In genomic region chr11:68211924-68212578, GRCm38 (mm10) we compare ENCODE assay signal across 8 mouse cellular contexts.
DNase-seq lines count a peak whose midpoint lies in the region; ATAC-seq lines count a peak whose summit lies in the region.

No protein-coding gene starts in this region.

- no peak overlapping the region for H3K4me3 ChIP-seq in neural tube, embryonic 12.5 days
- H3K4me3 ChIP-seq in neural tube, embryonic 15.5 days (replicated peaks): no peak overlapping the region
- no peak overlapping the region for H3K4me3 ChIP-seq in heart, embryonic 13.5 days
- no peak overlapping the region for H3K4me3 ChIP-seq in kidney, embryonic 16.5 days (ENCODE audit: low read length)

- no peaks in the 10 kb centered on the region for H3K27me3 ChIP-seq in neural tube, embryonic 12.5 days (replicated peaks)
- H3K27me3 ChIP-seq in neural tube, embryonic 15.5 days (replicated peaks): no peaks in the 10 kb centered on the region
- H3K27me3 ChIP-seq in heart, embryonic 13.5 days (replicated peaks): no peaks in the 10 kb centered on the region
- H3K27me3 ChIP-seq in kidney, embryonic 16.5 days (ENCODE audit: insufficient read depth, low read length): no peaks in the 10 kb centered on the region

- no peak overlapping the region for H3K27ac ChIP-seq in neural tube, embryonic 12.5 days
- no peak overlapping the region for H3K27ac ChIP-seq in neural tube, embryonic 15.5 days (replicated peaks)
- peak overlapping the region; percentile 51 for H3K27ac ChIP-seq in heart, embryonic 13.5 days (replicated peaks)
- H3K27ac ChIP-seq in kidney, embryonic 16.5 days (ENCODE audit: low read length): peak overlapping the region; percentile 2; the same call in 1 of the 2 replicates

- peaks cover 5% of the 10 kb centered on the region; the same call in 1 of the 2 replicates for H3K36me3 ChIP-seq in neural tube, embryonic 12.5 days
- H3K36me3 ChIP-seq in neural tube, embryonic 15.5 days: no peaks in the 10 kb centered on the region
- peaks cover 6% of the 10 kb centered on the region; the same call in 1 of the 2 replicates for H3K36me3 ChIP-seq in heart, embryonic 13.5 days
- no peaks in the 10 kb centered on the region for H3K36me3 ChIP-seq in kidney, embryonic 16.5 days (ENCODE audit: insufficient read depth, low read length)

- no peak overlapping the region for H3K9ac ChIP-seq in neural tube, embryonic 12.5 days
- no peak overlapping the region for H3K9ac ChIP-seq in neural tube, embryonic 15.5 days (replicated peaks)
- peak overlapping the region; percentile 41 for H3K9ac ChIP-seq in heart, embryonic 13.5 days
- H3K9ac ChIP-seq in kidney, embryonic 16.5 days (replicated peaks; ENCODE audit: low read length): no peak overlapping the region

- WGBS in neural tube, embryonic 12.5 days: 38% methylated on average over 8 of the region's 8 CpGs
- WGBS in neural tube, embryonic 15.5 days: 33% methylated on average over 8 of the region's 8 CpGs
- 29% methylated on average over 8 of the region's 8 CpGs for WGBS in heart, embryonic 13.5 days
- 28% methylated on average over 8 of the region's 8 CpGs for WGBS in kidney, embryonic 16.5 days

- H3K4me1 ChIP-seq in neural tube, embryonic 12.5 days: peaks cover 48% of the 10 kb centered on the region
- peaks cover 37% of the 10 kb centered on the region for H3K4me1 ChIP-seq in neural tube, embryonic 15.5 days
- peaks cover 64% of the 10 kb centered on the region for H3K4me1 ChIP-seq in heart, embryonic 13.5 days
- peaks cover 16% of the 10 kb centered on the region for H3K4me1 ChIP-seq in kidney, embryonic 16.5 days (ENCODE audit: insufficient read depth, low read length)

- H3K9me3 ChIP-seq in neural tube, embryonic 12.5 days: no peaks in the 10 kb centered on the region
- H3K9me3 ChIP-seq in neural tube, embryonic 15.5 days (replicated peaks): no peaks in the 10 kb centered on the region
- no peaks in the 10 kb centered on the region for H3K9me3 ChIP-seq in heart, embryonic 13.5 days
- no peaks in the 10 kb centered on the region for H3K9me3 ChIP-seq in kidney, embryonic 16.5 days (ENCODE audit: low read length)

- ATAC-seq in neural tube, embryonic 12.5 days (ENCODE audit: low FRiP score, low read depth): peak; percentile 33; the same call in 1 of the 2 replicates
- no peak for ATAC-seq in neural tube, embryonic 15.5 days (ENCODE audit: low FRiP score)
- no peak for ATAC-seq in heart, embryonic 13.5 days (ENCODE audit: extremely low read depth, insufficient number of reproducible peaks, low FRiP score, low TSS enrichment)
- ATAC-seq in kidney, embryonic 16.5 days (ENCODE audit: low FRiP score, low TSS enrichment): peak; percentile 53

- H3K4me2 ChIP-seq in neural tube, embryonic 12.5 days (replicated peaks): no peak overlapping the region
- H3K4me2 ChIP-seq in neural tube, embryonic 15.5 days: no peak overlapping the region
- no peak overlapping the region for H3K4me2 ChIP-seq in heart, embryonic 13.5 days
- H3K4me2 ChIP-seq in kidney, embryonic 16.5 days (replicated peaks; ENCODE audit: low read depth, low read length): no peak overlapping the region

- DNase-seq in adrenal gland, postnatal 36 days: peak; percentile 55 to 57
- peak; percentile 71 for DNase-seq in lung, postnatal 14 days
- DNase-seq in thymus, postnatal 4 days: peak; percentile 87
- DNase-seq in cerebellum, postnatal 36 days: no peak

Comparison
In these comparisons a context has a peak if more than half of its experiments do, and no peak if none do; other contexts are left out.
1. ATAC-seq: peak in neural tube, embryonic 12.5 days (single experiment) and kidney, embryonic 16.5 days (single experiment); none in neural tube, embryonic 15.5 days (single experiment) and heart, embryonic 13.5 days (single experiment).
2. H3K27ac ChIP-seq: peak in heart, embryonic 13.5 days (single experiment) and kidney, embryonic 16.5 days (single experiment); none in neural tube, embryonic 12.5 days (single experiment) and neural tube, embryonic 15.5 days (single experiment).
3. DNase-seq: peak in adrenal gland, postnatal 36 days (2 of 2), lung, postnatal 14 days (single experiment) and thymus, postnatal 4 days (single experiment); none in cerebellum, postnatal 36 days (0 of 2).